Mouse (Mus musculus) bone marrow, adult 2 months (tissue): Measurements from ENCODE around the gene F5. TPM values are rescaled to one million over a fixed set of nuclear protein-coding genes. Genes with fewer than 3 reads are reported as not detected.

Source experiments
- H3K27ac ChIP-seq: fragments of 200-500 bp; 2 replicates; pipeline ENCODE4 v1.5.1; 2012; ENCODE audit warnings: low read depth, mild to moderate bottlenecking, control low read depth, inconsistent platforms, low read length; ENCODE audit not compliant: control insufficient read depth, poor library complexity, insufficient read depth
- H3K4me1 ChIP-seq: fragments of 200-500 bp; 2 replicates; pipeline ENCODE4 v1.6.1; 2011; ENCODE audit warnings: low read length; ENCODE audit not compliant: control insufficient read depth, insufficient read depth
- H3K4me3 ChIP-seq: fragments of 200-500 bp; replicated peaks from 2 replicates; pipeline ENCODE3; 2011; ENCODE audit warnings: mild to moderate bottlenecking, low read depth, low read length, control low read depth; ENCODE audit not compliant: control insufficient read depth
- CTCF ChIP-seq: fragments of 200-500 bp; IDR thresholded peaks from 2 replicates; pipeline ENCODE4 v1.5.1; 2011; ENCODE audit warnings: low read length, control low read depth; ENCODE audit not compliant: control insufficient read depth, insufficient read depth
- POLR2A ChIP-seq: fragments of 200-500 bp; IDR thresholded peaks from 2 replicates; pipeline ENCODE4 v1.6.1; 2011; ENCODE audit warnings: low read depth, mild to moderate bottlenecking, control low read depth, low read length, borderline replicate concordance; ENCODE audit not compliant: control insufficient read depth
- WGBS: fragments of 180-500 bp; shearing (Covaris S2); methylation state at CpG from one replicate; pipeline ENCODE4 v1.1.7; 2018; 5-methylcytosine and 5-hydroxymethylcytosine counted together
- polyA plus RNA-seq: library from polyadenylated mRNA; stranded (reverse); fragments of >200 nt; gene quantifications from 2 replicates; pipeline ENCODE4 v1.2.4, GENCODE M21; 2011; ENCODE audit warnings: low replicate concordance; ENCODE audit not compliant: missing spikeins, insufficient read depth, insufficient read length

F5 gene
- polyA plus RNA-seq, 1 experiment = 21.8 TPM

- WGBS = 52% methylated on average over 8 of the region's 8 CpGs
- H3K4me1 ChIP-seq = peaks cover 2% of the 10 kb centered on the region
These were observed 98.9 kb downstream of the F5 start for GRCm38 (mm10) chr1:164250391-164251150.

GRCm38 (mm10) chr1:164251438-164251837 is 99.8 kb downstream of the F5 start:
- TF ChIP-seq POLR2A = no peak
- no peak for TF ChIP-seq CTCF
- Histone ChIP-seq H3K4me1 (peaks cover 2% of the 10 kb centered on the region), H3K27ac (no peak overlapping the region), H3K4me3 (no peak overlapping the region)
- WGBS = 89% methylated on average over 1 of the region's 1 CpGs

More at GRCm38 (mm10) chr1:164250391-164251150, 98.9 kb downstream of the F5 start:
- Histone ChIP-seq H3K27ac (no peak overlapping the region), H3K4me3 (no peak overlapping the region)
- TF ChIP-seq POLR2A = no peak
- no peak for TF ChIP-seq CTCF

- H3K4me1 ChIP-seq = peaks cover 2% of the 10 kb centered on the region
- H3K4me3 ChIP-seq = no peak overlapping the region
- no peak for TF ChIP-seq POLR2A
- no peak for TF ChIP-seq CTCF
- H3K27ac ChIP-seq = no peak overlapping the region
- WGBS = 91% methylated on average over 5 of the region's 5 CpGs
These were observed 100.9 kb downstream of the F5 start for GRCm38 (mm10) chr1:164252551-164252950.

GRCm38 (mm10) chr1:164254836-164255235 is 103.2 kb downstream of the F5 start:
- WGBS = 65% methylated on average over 3 of the region's 3 CpGs
- TF ChIP-seq POLR2A (no peak), CTCF (no peak)
- H3K4me1 ChIP-seq = no peaks in the 10 kb centered on the region; the same call in 1 of the 2 replicates
- H3K27ac ChIP-seq = no peak overlapping the region
- no peak overlapping the region for H3K4me3 ChIP-seq

- TF ChIP-seq CTCF (no peak), POLR2A (no peak)
- WGBS = 79% methylated on average over 16 of the region's 16 CpGs
- Histone ChIP-seq H3K4me1 (no peaks in the 10 kb centered on the region), H3K27ac (no peak overlapping the region), H3K4me3 (no peak overlapping the region)
These were observed 108.8 kb downstream of the F5 start for GRCm38 (mm10) chr1:164260171-164261028.

- Histone ChIP-seq H3K4me3 (no peak overlapping the region), H3K4me1 (no peaks in the 10 kb centered on the region), H3K27ac (no peak overlapping the region)
- 83% methylated on average over 7 of the region's 7 CpGs for WGBS
- no peak for TF ChIP-seq CTCF
- TF ChIP-seq POLR2A = no peak
These were observed 109.9 kb downstream of the F5 start for GRCm38 (mm10) chr1:164261553-164261952.

Other genes with a start within 250 kb of the F5 start
- 6.9 and 8.0 TPM in 2 replicates for gene Scyl3, start 222.7 kb upstream of the F5 start, polyA plus RNA-seq
- gene BC055324, start 157.0 kb upstream of the F5 start, polyA plus RNA-seq = 4.1 and 10.7 TPM in 2 replicates
- gene Mettl18, start 156.9 kb upstream of the F5 start, polyA plus RNA-seq = 5.0 and 11.1 TPM in 2 replicates
- gene Sele, start 103.6 kb upstream of the F5 start, polyA plus RNA-seq = 1.2 and 1.4 TPM in 2 replicates
- 36.0 and 70.4 TPM in 2 replicates for gene Sell, start 89.9 kb upstream of the F5 start, polyA plus RNA-seq
- 4.4 and 17.1 TPM in 2 replicates for gene Selp, start 36.6 kb upstream of the F5 start, polyA plus RNA-seq
- 2.6 and 8.8 TPM in 2 replicates for gene Slc19a2, start 97.2 kb downstream of the F5 start, polyA plus RNA-seq
- gene Ccdc181, start 123.7 kb downstream of the F5 start, polyA plus RNA-seq = 4.7 and 6.6 TPM in 2 replicates
- 8.8 and 16.5 TPM in 2 replicates for gene Nme7, start 152.3 kb downstream of the F5 start, polyA plus RNA-seq
- 3.7 and 7.4 TPM in 2 replicates for gene Blzf1, start 155.7 kb downstream of the F5 start, polyA plus RNA-seq